Mouse (Mus musculus) heart, adult 2 months (tissue): ENCODE measurements at regions not wholly inside any gene's neighbourhood (a gene's known extent, or its start where the extent isn't known, plus 50 kb on each side); places are given as distances from the start of the nearest gene placed in this dataset.

Experiments
- CTCF ChIP-seq: fragments of 200-600 bp; IDR thresholded peaks from 2 replicates; pipeline ENCODE4 v1.8.1; 2022; ENCODE audit warnings: antibody characterized with exemption, mild to moderate bottlenecking, moderate library complexity
- EP300 ChIP-seq: fragments of 200-500 bp; IDR thresholded peaks from 2 replicates; pipeline ENCODE4 v1.6.1; 2011; ENCODE audit warnings: low read depth, low read length, control low read depth; ENCODE audit not compliant: insufficient read depth
- POLR2A ChIP-seq: fragments of 200-500 bp; IDR thresholded peaks from 2 replicates; pipeline ENCODE4 v1.6.1; 2011; ENCODE audit warnings: mild to moderate bottlenecking, low read depth, low read length, control low read depth; ENCODE audit not compliant: insufficient read depth

DNA sequence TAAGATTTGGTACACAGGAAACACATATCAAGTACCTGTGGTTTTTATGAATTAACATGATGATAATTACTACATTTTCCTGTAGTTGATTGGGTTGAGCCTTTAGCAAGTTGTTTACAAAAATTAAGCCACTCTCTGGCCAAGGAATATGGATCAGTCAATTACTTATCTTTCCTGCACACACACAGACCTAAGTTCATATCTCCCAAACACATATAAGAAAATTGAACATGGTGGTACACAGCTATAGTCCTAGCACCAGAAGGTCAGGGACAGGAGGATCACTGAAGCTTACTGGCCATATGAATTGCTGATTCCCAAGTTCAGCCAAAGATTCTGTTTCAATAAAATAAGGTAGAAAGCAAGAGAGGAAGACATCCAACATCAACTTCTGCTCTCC, 183.7 kb downstream of the Dad1 start:
- no peak for TF ChIP-seq EP300
- TF ChIP-seq POLR2A = no peak
- no peak for TF ChIP-seq CTCF
